Mouse (Mus musculus): ENCODE measurements around the gene Twf2.

- TF ChIP-seq CTCF (IDR thresholded peaks at IDR 0.05; ENCODE audit: low read depth, low read length) (no peak), POLR2A (IDR thresholded peaks at IDR 0.05; ENCODE audit: extremely low read depth, insufficient read depth, low read length) (no peak)
These were observed 51.1 kb downstream of the Twf2 start for GRCm38 (mm10) chr9:106254001-106254400.

All from liver, adult 2 months (tissue).